Comparison of ENCODE assay signal across 19 mouse cellular contexts in genomic region chr12:38435364-38436130, GRCm38 (mm10).
A peak's percentile ranks its signal among the peaks of the same experiment; 100 is the strongest.
DNase-seq lines count a peak whose midpoint lies in the region; ATAC-seq and TF ChIP-seq lines count a peak whose summit lies in the region.
"Had no signal": no experiment of that assay in that cellular context is flagged by ENCODE, and none has a peak within 500 bp of the region (broad histone marks: within the 10 kb centered on the region; RNA-seq: fewer than 3 reads in every experiment).

No protein-coding gene starts in this region.

- ATAC-seq in hindbrain, embryonic 12.5 days (ENCODE audit: low FRiP score) = peak; percentile 83
- no peak for ATAC-seq in hindbrain, postnatal 0 days
- ATAC-seq in hindbrain, embryonic 13.5 days (ENCODE audit: low FRiP score) = peak; percentile 86
- no peak for ATAC-seq in stomach, postnatal 0 days (ENCODE audit: low FRiP score, low TSS enrichment)

- H3K36me3 ChIP-seq in hindbrain, embryonic 12.5 days = no peaks in the 10 kb centered on the region
- H3K36me3 ChIP-seq in hindbrain, postnatal 0 days (ENCODE audit: insufficient read depth, low read length) = no peaks in the 10 kb centered on the region
- no peaks in the 10 kb centered on the region for H3K36me3 ChIP-seq in hindbrain, embryonic 13.5 days
- no peaks in the 10 kb centered on the region for H3K36me3 ChIP-seq in stomach, postnatal 0 days (ENCODE audit: control insufficient read depth, insufficient read depth, low read length)
- H3K36me3 ChIP-seq: embryonic facial prominence, embryonic 15.5 days; heart, embryonic 12.5 days; lung, embryonic 15.5 days had no signal

- no peaks in the 10 kb centered on the region for H3K4me1 ChIP-seq in hindbrain, embryonic 12.5 days
- no peaks in the 10 kb centered on the region; the same call in 1 of the 2 replicates for H3K4me1 ChIP-seq in hindbrain, postnatal 0 days (ENCODE audit: insufficient read depth, low read length)
- H3K4me1 ChIP-seq in hindbrain, embryonic 13.5 days (replicated peaks) = peaks cover 5% of the 10 kb centered on the region; the same call in 1 of the 2 replicates
- H3K4me1 ChIP-seq in stomach, postnatal 0 days (replicated peaks; ENCODE audit: control insufficient read depth, insufficient read depth) = no peaks in the 10 kb centered on the region
- H3K4me1 ChIP-seq: embryonic facial prominence, embryonic 15.5 days; heart, embryonic 12.5 days; lung, embryonic 15.5 days had no signal

- H3K9me3 ChIP-seq in hindbrain, embryonic 12.5 days (replicated peaks) = no peaks in the 10 kb centered on the region
- H3K9me3 ChIP-seq in hindbrain, postnatal 0 days (ENCODE audit: low read length) = no peaks in the 10 kb centered on the region
- no peaks in the 10 kb centered on the region for H3K9me3 ChIP-seq in hindbrain, embryonic 13.5 days
- H3K9me3 ChIP-seq in stomach, postnatal 0 days (ENCODE audit: control insufficient read depth, low read length) = no peaks in the 10 kb centered on the region
- H3K9me3 ChIP-seq: embryonic facial prominence, embryonic 15.5 days; heart, embryonic 12.5 days; lung, embryonic 15.5 days had no signal

- TF ChIP-seq EP300 in stomach, postnatal 0 days (optimal IDR thresholded peaks at IDR 0.05) = no peak

- no peak overlapping the region for H3K4me2 ChIP-seq in hindbrain, embryonic 12.5 days (replicated peaks)
- H3K4me2 ChIP-seq in hindbrain, postnatal 0 days (ENCODE audit: low read depth, low read length) = no peak overlapping the region
- no peak overlapping the region for H3K4me2 ChIP-seq in hindbrain, embryonic 13.5 days
- H3K4me2 ChIP-seq in stomach, postnatal 0 days (replicated peaks; ENCODE audit: low read depth) = no peak overlapping the region
- H3K4me2 ChIP-seq: embryonic facial prominence, embryonic 15.5 days; heart, embryonic 12.5 days; lung, embryonic 15.5 days had no signal

- H3K9ac ChIP-seq in hindbrain, embryonic 12.5 days = no peak overlapping the region
- no peak overlapping the region for H3K9ac ChIP-seq in hindbrain, postnatal 0 days (replicated peaks; ENCODE audit: low read length)
- no peak overlapping the region for H3K9ac ChIP-seq in hindbrain, embryonic 13.5 days
- no peak overlapping the region for H3K9ac ChIP-seq in stomach, postnatal 0 days (ENCODE audit: low read length)
- H3K9ac ChIP-seq: embryonic facial prominence, embryonic 15.5 days; heart, embryonic 12.5 days; liver, embryonic 14.5 days; lung, embryonic 15.5 days had no signal

- no peak for TF ChIP-seq CTCF in hindbrain, postnatal 0 days (IDR thresholded peaks at IDR 0.05; ENCODE audit: low read depth)
- TF ChIP-seq CTCF in brain, embryonic 14.5 days (IDR thresholded peaks at IDR 0.05; ENCODE audit: borderline replicate concordance, extremely low read depth, insufficient read depth, insufficient read length) = no peak
- no peak for TF ChIP-seq CTCF in stomach, postnatal 0 days (IDR thresholded peaks at IDR 0.05; ENCODE audit: low read depth)

- 29% methylated on average over 10 of the region's 10 CpGs for WGBS in hindbrain, embryonic 12.5 days
- WGBS in hindbrain, postnatal 0 days = 24% methylated on average over 10 of the region's 10 CpGs
- 25% methylated on average over 10 of the region's 10 CpGs for WGBS in hindbrain, embryonic 13.5 days
- WGBS in stomach, postnatal 0 days = 66% methylated on average over 10 of the region's 10 CpGs

- DNase-seq in hindbrain, postnatal 0 days (ENCODE audit: low spot score) = no peak
- peak; percentile 84 for DNase-seq in brain, embryonic 14.5 days (ENCODE audit: low read depth)
- peak; percentile 63 for DNase-seq in retina, embryonic 14.5 days (ENCODE audit: low spot score)
- no peak for DNase-seq in stomach, postnatal 0 days (ENCODE audit: low spot score)
- no peak for DNase-seq in gastrocnemius, adult 8-10 months (ENCODE audit: low spot score in 2 of 2)
- DNase-seq: embryo, embryonic 11 days; heart, postnatal 14 days; kidney, adult 2 months; kidney, postnatal 10 days; right cerebral cortex, postnatal 14 days; spleen, adult 18-20 months; thymus, adult 18-20 months had no signal

- TF ChIP-seq POLR2A in brain, embryonic 14.5 days (IDR thresholded peaks at IDR 0.05; ENCODE audit: borderline replicate concordance, extremely low read depth, insufficient read depth, insufficient read length, poor library complexity, severe bottlenecking) = no peak

- H3K27ac ChIP-seq in hindbrain, embryonic 12.5 days = no peak overlapping the region
- H3K27ac ChIP-seq in hindbrain, postnatal 0 days = no peak overlapping the region
- no peak overlapping the region for H3K27ac ChIP-seq in hindbrain, embryonic 13.5 days
- no peak overlapping the region for H3K27ac ChIP-seq in stomach, postnatal 0 days (replicated peaks)
- H3K27ac ChIP-seq: embryonic facial prominence, embryonic 15.5 days; liver, embryonic 14.5 days; lung, embryonic 15.5 days; macrophage had no signal

- no peaks in the 10 kb centered on the region for H3K27me3 ChIP-seq in hindbrain, embryonic 12.5 days
- H3K27me3 ChIP-seq in hindbrain, postnatal 0 days (ENCODE audit: insufficient read depth, low read length) = no peaks in the 10 kb centered on the region
- H3K27me3 ChIP-seq in hindbrain, embryonic 13.5 days = 0 out of 2 replicates have a peak, but pooled peaks cover 3% of the 10 kb centered on the region
- H3K27me3 ChIP-seq in stomach, postnatal 0 days (ENCODE audit: control insufficient read depth, insufficient read depth, low read length) = no peaks in the 10 kb centered on the region
- H3K27me3 ChIP-seq: embryonic facial prominence, embryonic 15.5 days; heart, embryonic 12.5 days; lung, embryonic 15.5 days had no signal

- H3K4me3 ChIP-seq in hindbrain, embryonic 12.5 days = no peak overlapping the region
- no peak overlapping the region for H3K4me3 ChIP-seq in hindbrain, postnatal 0 days (ENCODE audit: low read length)
- H3K4me3 ChIP-seq in hindbrain, embryonic 13.5 days = no peak overlapping the region
- H3K4me3 ChIP-seq in stomach, postnatal 0 days (ENCODE audit: low read depth, low read length) = no peak overlapping the region
- H3K4me3 ChIP-seq: embryonic facial prominence, embryonic 15.5 days; heart, embryonic 12.5 days; lung, embryonic 15.5 days had no signal

Comparison
In these comparisons a context has a peak if more than half of its experiments do, and no peak if none do; other contexts are left out.
1. ATAC-seq: peak in hindbrain, embryonic 12.5 days (single experiment) and hindbrain, embryonic 13.5 days (single experiment); none in hindbrain, postnatal 0 days (single experiment) and stomach, postnatal 0 days (single experiment).
2. DNase-seq: peak in brain, embryonic 14.5 days (single experiment) and retina, embryonic 14.5 days (single experiment); none in hindbrain, postnatal 0 days (single experiment), stomach, postnatal 0 days (single experiment) and gastrocnemius, adult 8-10 months (0 of 2).